Mouse (Mus musculus): ENCODE data around the gene Gins2.

Gins2 gene

DNA sequence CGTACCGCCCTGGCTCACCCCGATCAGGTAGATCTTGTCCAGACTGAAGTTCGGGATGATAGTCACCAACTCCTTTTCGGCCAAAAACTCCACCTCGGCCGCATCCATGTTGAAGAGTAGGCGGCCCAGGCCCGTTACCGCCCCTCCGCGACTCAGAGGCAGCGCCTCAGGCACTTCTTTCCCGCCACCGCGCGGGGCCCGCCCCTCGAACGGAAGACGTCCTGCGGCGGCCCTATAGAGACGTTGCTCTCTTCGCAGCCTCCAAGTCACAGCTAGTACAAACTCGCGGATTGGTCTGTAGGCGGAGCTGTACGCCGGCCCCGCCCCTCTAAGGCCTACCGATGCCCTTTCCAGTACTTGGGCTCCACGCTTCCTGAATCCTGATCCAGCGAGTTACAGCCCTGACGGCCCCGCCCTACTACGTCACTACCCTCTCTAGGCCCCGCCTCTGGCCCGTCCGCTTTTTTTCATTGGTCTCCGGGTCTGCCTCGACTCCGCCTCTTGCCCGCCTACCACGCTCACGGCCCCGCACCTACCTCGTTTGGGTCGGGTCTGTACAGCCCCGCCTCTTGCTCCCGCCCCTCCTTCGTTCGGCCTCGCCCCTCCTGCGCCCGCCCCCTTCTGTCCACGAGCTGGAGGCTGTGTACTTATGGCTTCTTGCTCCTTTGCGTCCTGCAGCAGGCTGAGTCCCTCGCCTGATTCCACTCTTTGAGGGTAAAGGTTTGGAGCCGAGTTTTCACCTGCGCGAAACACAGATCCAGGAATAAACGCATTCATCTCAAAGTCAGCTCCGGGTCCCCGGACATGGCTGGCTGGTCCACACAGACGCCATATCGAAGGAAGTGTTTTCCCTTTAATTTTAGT lies at the start of gene Gins2:
Gene Gins2 (minus strand): TSS at position 397 of the 864 bp plus-strand sequence.
- peak; percentile 100 for DNase-seq (ENCODE audit: inconsistent age in 2 of 2, low spot score in 1 of 2)

DNA sequence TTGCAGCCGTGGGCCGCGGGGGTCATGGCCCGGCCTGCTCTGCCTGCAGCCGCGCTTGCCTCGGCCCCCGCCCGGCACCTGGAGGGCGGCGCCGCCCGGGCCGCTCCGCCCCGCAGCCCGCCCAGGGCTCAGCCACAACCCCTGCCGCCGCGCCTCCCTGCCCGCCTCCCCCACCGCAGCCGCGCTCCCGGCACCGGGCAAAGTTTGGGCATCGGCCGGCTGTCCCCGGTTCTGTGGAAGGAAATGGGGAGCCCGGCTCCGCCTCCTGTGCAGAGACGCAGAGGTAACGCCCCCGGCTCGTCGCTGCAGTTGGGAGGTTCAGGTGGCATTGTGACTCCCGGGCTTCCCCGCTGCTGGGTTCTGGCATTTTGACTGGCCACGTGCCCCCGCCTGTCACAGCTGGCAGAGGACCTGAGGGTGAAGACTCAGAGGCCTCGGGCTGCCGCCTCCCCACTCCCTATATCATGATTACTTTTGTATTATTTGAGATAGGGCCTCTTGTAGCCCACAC lies 45.3 kb upstream of the Gins2 start:
- peak; percentile 85 to 93 for DNase-seq (ENCODE audit: inconsistent age in 2 of 2, low spot score in 1 of 2)

DNA sequence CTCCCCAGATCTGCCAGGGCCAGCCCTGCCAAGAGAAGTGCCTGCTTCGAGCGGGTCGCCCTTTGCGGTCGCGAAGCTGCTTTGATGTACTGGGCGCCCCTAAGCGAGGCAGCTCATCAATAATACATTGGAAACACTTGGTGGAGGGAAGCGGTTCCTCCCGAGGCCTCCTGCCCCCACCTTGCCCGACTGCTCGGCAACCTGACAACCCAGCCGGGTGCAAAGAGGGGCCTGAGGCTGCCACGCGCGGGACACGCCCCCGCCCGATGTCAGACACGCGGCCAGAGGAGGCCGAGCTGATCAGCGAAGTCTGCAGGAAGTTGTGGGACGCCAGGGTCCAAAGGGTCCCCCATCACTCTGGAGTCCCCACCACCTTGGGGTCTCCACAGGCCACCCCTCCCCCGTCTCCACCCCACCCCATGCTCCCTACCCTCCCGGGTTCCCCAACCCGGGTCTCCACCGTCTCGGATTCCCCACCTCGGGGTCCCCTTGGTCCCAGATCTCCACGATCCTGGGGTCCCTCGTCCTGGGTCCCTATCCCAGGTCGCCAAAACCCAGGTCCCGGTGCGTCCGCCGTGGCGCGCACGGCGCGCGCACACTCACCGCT lies 44.7 kb upstream of the Gins2 start:
- DNase-seq (ENCODE audit: inconsistent age in 2 of 2, low spot score in 1 of 2), result peak; percentile 47 to 67

- no peak for DNase-seq (ENCODE audit: inconsistent age in 2 of 2, low spot score in 1 of 2)
Observed at GRCm38 (mm10) chr8:120632969-120633664, 44.0 kb upstream of the Gins2 start.

GRCm38 (mm10) chr8:120631441-120632375 lies 42.6 kb upstream of the Gins2 start:
- DNase-seq (ENCODE audit: inconsistent age in 2 of 2, low spot score in 1 of 2), result no peak

DNA sequence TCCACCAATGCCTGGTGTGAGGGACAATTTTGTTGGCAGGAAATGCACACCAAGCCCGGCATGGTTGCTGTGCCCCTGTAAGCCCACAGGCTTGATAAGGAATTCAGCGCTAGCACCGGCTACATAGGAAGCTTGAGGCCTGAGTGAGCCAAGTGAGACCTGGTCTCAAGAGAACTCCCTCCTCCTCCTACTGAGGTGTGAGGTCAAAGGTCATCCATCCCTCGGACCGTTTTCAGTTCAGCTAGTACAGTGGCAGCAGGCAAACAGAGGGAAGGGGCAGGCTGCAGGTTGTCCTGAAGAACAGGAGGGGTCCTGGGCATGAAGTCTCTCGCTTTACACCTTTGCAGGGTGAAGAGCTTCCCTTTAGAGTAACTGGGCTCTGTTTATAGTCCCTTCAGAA lies 41.7 kb upstream of the Gins2 start:
- no peak for DNase-seq (ENCODE audit: inconsistent age in 2 of 2, low spot score in 1 of 2)

DNA sequence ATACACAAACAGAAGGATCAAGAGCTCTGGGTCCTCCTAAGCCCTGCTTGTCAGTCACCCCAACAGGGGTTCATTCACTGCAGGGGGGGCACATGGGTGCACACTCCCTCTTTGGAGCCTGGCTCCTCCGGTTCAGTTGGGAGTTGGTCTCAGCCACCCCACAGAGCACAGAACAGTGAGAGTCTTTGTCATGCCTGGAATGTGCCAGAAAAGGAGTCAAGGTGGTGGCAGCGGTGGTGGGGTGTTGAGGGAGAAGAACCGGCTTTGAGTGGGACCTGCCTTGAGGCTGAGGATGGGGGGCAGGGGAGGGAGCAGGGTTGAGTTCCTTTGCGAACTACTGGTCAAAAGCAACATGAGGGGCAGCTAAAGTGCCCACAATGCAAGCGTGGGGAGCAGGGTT lies 40.9 kb upstream of the Gins2 start:
- no peak for DNase-seq (ENCODE audit: inconsistent age in 2 of 2, low spot score in 1 of 2)

GRCm38 (mm10) chr8:120627298-120627697 lies 38.2 kb upstream of the Gins2 start:
- no peak for DNase-seq (ENCODE audit: inconsistent age in 2 of 2, low spot score in 1 of 2)

GRCm38 (mm10) chr8:120626461-120626860 lies 37.4 kb upstream of the Gins2 start:
- no peak for DNase-seq (ENCODE audit: inconsistent age in 2 of 2, low spot score in 1 of 2)

DNA sequence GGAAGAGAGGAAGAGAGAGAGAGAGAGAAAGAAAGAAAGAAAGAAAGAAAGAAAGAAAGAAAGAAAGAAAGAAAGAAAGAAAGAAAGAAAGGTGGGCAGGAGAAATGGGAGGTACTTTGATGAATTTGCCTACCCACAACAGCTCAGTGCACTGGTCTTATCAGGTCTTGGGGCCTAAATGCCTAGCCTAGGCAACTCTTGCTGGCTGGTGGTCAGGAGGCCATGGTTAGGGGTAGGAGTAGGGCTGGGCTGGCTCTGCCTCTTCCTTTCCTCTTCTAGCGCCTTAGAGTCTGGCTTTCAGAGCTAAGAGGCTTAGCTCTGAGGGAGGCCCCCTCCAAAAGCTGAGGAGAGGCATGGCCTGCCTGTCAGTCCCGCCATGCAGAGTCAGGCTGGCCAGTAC lies 34.5 kb upstream of the Gins2 start:
- DNase-seq (ENCODE audit: inconsistent age in 2 of 2, low spot score in 1 of 2), result no peak

DNA sequence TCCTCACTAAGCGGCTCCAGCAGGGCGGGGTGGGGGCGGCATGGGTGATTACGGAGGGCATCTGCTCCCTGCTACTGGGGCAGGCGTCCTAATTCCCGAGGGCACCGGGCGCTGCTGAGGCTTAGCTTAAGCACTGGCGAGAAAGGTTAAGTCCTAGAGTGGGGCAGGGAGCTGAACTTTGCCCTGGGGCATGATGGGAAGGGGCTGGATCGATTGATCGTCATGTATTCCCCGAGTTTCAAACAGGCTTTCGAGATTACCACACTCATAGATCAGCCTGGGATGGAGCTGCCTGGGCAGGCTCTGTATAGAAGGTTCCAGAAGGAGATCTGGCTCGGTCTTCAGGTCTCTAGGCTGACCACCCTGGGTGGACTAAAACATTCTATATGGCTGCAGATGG lies 33.1 kb upstream of the Gins2 start:
- no peak for DNase-seq (ENCODE audit: inconsistent age in 2 of 2, low spot score in 1 of 2)

- no peak for DNase-seq (ENCODE audit: inconsistent age in 2 of 2, low spot score in 1 of 2)
Observed at GRCm38 (mm10) chr8:120620441-120620840, 31.3 kb upstream of the Gins2 start.

GRCm38 (mm10) chr8:120619235-120620180 lies 30.4 kb upstream of the Gins2 start:
- peak in 1 of 2 experiments; percentile 62 for DNase-seq (ENCODE audit: inconsistent age in 2 of 2, low spot score in 1 of 2)

DNA sequence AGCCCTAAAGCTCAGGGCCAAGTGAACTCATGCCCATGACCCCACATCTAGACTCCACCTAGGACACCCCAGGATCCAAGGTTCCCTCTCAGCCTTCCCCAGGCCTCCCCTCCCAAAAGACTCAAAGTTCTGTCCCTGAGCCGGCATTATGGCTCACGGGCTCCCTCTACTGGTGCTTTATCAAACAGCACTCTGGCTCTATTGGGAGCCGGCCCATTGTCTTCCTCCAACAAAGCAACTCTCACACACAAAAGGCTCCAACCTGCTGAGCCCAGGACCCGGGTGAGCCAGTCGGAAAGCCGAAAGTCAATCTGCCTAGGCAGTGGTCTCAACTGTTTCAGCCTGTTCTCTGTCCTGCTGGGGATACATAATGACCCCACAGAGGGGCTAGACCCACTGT lies 29.0 kb upstream of the Gins2 start:
- peak; percentile 61 to 86 for DNase-seq (ENCODE audit: inconsistent age in 2 of 2, low spot score in 1 of 2)

DNA sequence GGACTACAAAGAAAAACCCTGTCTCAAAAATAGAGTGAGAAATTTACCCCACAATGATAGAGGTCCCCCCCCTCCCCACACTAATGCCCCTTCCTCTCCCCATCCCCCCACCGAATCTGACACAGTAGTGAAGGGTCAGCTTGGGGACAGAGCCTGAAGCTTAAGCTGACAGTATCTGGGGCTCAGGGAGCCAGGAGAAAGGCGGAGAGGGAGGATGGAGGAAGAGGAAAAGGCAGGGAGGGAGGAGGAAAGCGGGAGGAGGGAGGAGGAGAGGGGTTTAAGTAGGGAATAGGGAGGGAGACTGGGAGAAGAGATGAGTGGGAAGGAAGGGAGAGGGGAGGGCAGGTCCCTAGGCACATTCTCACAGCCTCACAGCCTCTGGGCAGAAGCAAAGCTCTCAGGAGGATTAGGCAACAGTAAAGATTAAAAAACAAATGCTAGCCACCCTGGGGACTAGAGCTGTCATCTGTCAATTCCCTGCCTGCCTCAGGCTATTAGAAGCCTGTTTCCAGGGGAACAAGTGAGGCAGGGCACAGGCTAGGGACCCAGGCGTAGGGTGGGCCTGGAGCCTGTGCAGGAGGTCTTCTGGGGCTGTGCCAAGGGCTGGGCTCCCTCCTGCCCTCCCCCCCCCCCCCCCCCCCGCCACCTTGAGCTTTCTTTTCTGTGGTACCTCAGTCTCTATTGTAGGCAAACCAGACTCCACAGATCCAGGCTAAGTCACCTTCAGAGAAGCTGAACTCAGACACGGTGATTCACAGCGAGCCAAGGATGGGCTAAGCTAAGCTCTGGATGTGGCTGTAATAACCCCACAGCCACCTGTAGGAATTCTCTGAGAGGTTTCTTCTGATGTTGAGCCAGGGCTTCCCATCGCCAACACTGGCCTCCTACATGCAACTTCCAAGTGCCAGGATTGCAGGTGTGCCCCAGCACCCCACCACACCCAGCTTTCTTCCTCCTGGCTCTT lies 27.8 kb upstream of the Gins2 start:
- no peak for DNase-seq (ENCODE audit: inconsistent age in 2 of 2, low spot score in 1 of 2)

DNA sequence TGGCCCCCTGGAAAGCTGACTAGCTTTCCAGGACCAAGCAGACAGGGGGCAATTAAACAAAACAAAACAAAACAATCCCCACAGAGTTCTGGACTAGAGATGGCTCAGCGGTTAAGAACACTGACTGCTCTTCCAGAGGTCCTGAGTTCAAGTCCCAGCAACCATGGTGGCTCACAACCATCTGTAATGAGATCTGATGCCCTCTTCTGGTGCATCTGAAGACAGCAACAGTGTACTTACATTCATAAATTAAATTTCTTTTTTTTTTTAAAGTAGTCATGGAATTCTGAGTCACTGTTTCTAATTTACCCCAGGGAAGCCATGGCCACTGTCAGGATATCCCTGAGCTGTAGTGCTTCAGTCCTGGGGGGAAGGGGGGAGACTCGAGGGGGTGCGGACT lies 25.4 kb upstream of the Gins2 start:
- DNase-seq (ENCODE audit: inconsistent age in 2 of 2, low spot score in 1 of 2), result no peak

DNA sequence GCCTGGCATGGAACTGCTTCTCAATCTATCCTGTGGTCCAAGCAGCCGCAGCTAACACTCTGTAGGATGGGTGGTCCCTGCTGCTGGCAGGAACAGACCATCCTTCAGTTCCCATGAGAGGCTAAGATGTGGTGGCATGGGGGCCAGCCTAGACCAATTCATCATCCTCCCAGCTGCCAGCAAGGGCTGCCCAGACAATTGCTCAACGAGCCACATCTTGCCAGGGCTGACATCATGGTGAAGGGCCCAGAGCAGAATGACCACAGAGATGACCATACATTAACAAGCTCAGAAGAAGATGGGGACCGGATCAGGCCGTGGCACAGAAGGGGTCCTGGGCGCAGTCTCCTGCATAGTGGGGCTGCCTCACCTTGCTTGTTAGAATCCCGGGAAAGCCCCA lies 21.7 kb upstream of the Gins2 start:
- DNase-seq (ENCODE audit: inconsistent age in 2 of 2, low spot score in 1 of 2), result no peak

GRCm38 (mm10) chr8:120607885-120608284 lies 18.8 kb upstream of the Gins2 start:
- DNase-seq (ENCODE audit: inconsistent age in 2 of 2, low spot score in 1 of 2), result peak; percentile 64 to 89

All from adrenal gland, adult (tissue).